Comparison of ENCODE assay signal across 35 mouse cellular contexts in genomic region chr6:15751375-15751774, GRCm38 (mm10).
"Had no signal": no experiment of that assay in that cellular context is flagged by ENCODE, and none has a peak within 500 bp of the region (broad histone marks: within the 10 kb centered on the region; RNA-seq: fewer than 3 reads in every experiment).

No protein-coding gene starts in this region.

- H3K4me3 ChIP-seq: heart, embryonic 10.5 days; heart, embryonic 12.5 days; heart, embryonic 13.5 days; heart, embryonic 15.5 days; hindbrain, embryonic 10.5 days; hindbrain, embryonic 12.5 days; hindbrain, embryonic 13.5 days; hindbrain, embryonic 15.5 days; intestine, embryonic 15.5 days; kidney, embryonic 15.5 days; layer of hippocampus, adult 2 months had no signal

- ATAC-seq: hindbrain, embryonic 16.5 days; hindbrain, postnatal 0 days; inflammation-experienced regulatory T-cells, adult 6 months; intestine, embryonic 15.5 days; intestine, embryonic 16.5 days; intestine, postnatal 0 days had no signal

- H3K27me3 ChIP-seq: heart, embryonic 12.5 days; heart, embryonic 13.5 days; heart, embryonic 15.5 days; hindbrain, embryonic 12.5 days; hindbrain, embryonic 13.5 days; hindbrain, embryonic 15.5 days; intestine, embryonic 15.5 days; kidney, embryonic 15.5 days had no signal

- H3K4me1 ChIP-seq: heart, embryonic 10.5 days; hindbrain, embryonic 10.5 days; hindbrain, embryonic 12.5 days; hindbrain, embryonic 13.5 days; hindbrain, embryonic 15.5 days; intestine, embryonic 15.5 days; kidney, embryonic 15.5 days had no signal

- DNase-seq: heart, postnatal 10 days; heart, postnatal 14 days; heart, postnatal 36 days; heart, postnatal 4 days; kidney, adult 11 months; kidney, adult 18-20 months; kidney, adult 2 months; kidney, adult 8-10 months; kidney, adult 9 months; kidney, postnatal 10 days; kidney, postnatal 14 days; kidney, postnatal 25 days; kidney, postnatal 36 days; kidney, postnatal 4 days; layer of hippocampus, adult 9-11 months; layer of hippocampus, postnatal 36 days had no signal

- H3K27ac ChIP-seq: heart, embryonic 10.5 days; heart, embryonic 13.5 days; heart, embryonic 15.5 days; hindbrain, embryonic 10.5 days; hindbrain, embryonic 12.5 days; hindbrain, embryonic 13.5 days; hindbrain, embryonic 14.5 days; hindbrain, embryonic 15.5 days; hindbrain, postnatal 0 days; intestine, embryonic 15.5 days; kidney, embryonic 15.5 days; kidney, postnatal 0 days; layer of hippocampus, adult 2 months had no signal

- H3K9ac ChIP-seq: heart, embryonic 12.5 days; heart, embryonic 13.5 days; heart, embryonic 15.5 days; hindbrain, embryonic 12.5 days; hindbrain, embryonic 13.5 days; hindbrain, embryonic 14.5 days; hindbrain, embryonic 15.5 days; intestine, embryonic 15.5 days; kidney, embryonic 15.5 days had no signal

- H3K36me3 ChIP-seq: heart, embryonic 15.5 days; hindbrain, embryonic 10.5 days; hindbrain, embryonic 12.5 days; hindbrain, embryonic 13.5 days; hindbrain, embryonic 15.5 days; intestine, embryonic 15.5 days had no signal

- H3K4me2 ChIP-seq: heart, embryonic 11.5 days; heart, embryonic 12.5 days; heart, embryonic 13.5 days; heart, embryonic 15.5 days; hindbrain, embryonic 12.5 days; hindbrain, embryonic 13.5 days; hindbrain, embryonic 14.5 days; hindbrain, embryonic 15.5 days; intestine, embryonic 15.5 days; kidney, embryonic 15.5 days had no signal

- H3K9me3 ChIP-seq: heart, embryonic 10.5 days; heart, embryonic 12.5 days; heart, embryonic 13.5 days; heart, embryonic 15.5 days; hindbrain, embryonic 10.5 days; hindbrain, embryonic 12.5 days; hindbrain, embryonic 13.5 days; hindbrain, embryonic 15.5 days; intestine, embryonic 15.5 days; kidney, embryonic 15.5 days had no signal
